8 mouse cellular contexts compared by ENCODE assay signal in the genomic region with DNA sequence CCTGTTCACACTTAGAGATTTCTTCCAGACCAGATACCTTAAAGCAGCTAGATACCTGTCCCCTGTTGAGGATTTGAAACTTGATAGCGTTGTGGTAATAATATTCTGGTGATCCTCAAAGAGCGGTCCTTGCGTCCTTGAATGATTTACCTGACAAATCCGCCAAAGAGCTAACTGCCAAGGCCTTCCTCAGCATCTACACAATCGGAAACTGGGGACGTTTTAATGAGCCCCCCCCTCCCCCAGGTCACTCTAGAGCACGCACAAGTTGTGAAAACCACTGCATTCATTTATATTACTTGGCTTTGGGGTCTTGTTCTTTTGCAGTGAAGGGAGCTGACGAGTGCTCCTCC. TPM values are rescaled to one million over a fixed set of nuclear protein-coding genes. Genes with fewer than 3 reads are reported as not detected.
DNase-seq lines count a peak whose midpoint lies in the region; ATAC-seq and TF ChIP-seq lines count a peak whose summit lies in the region.
"Had no signal": no experiment of that assay in that cellular context is flagged by ENCODE, and none has a peak within 500 bp of the region (broad histone marks: within the 10 kb centered on the region; RNA-seq: fewer than 3 reads in every experiment).

No protein-coding gene starts in this region.

- 62% methylated on average over 8 of the region's 8 CpGs for WGBS in liver, adult 2 months
- 40% methylated on average over 8 of the region's 8 CpGs for WGBS in forebrain, embryonic 15.5 days
- WGBS in liver, embryonic 12.5 days (ENCODE audit: insufficient replicate concordance): 38% methylated on average over 8 of the region's 8 CpGs
- 47% methylated on average over 8 of the region's 8 CpGs for WGBS in stomach, embryonic 16.5 days

- no peak for TF ChIP-seq CTCF in liver, adult 2 months (IDR thresholded peaks at IDR 0.05; ENCODE audit: low read depth, low read length)

- H3K79me2 ChIP-seq in liver, adult 2 months (ENCODE audit: control insufficient read depth, insufficient read depth, low read length): no peaks in the 10 kb centered on the region

- H3K36me3 ChIP-seq in liver, adult 2 months (ENCODE audit: control insufficient read depth, insufficient read depth, low read length): no peaks in the 10 kb centered on the region
- no peaks in the 10 kb centered on the region for H3K36me3 ChIP-seq in forebrain, embryonic 15.5 days
- no peaks in the 10 kb centered on the region for H3K36me3 ChIP-seq in liver, embryonic 12.5 days
- no peaks in the 10 kb centered on the region for H3K36me3 ChIP-seq in stomach, embryonic 16.5 days (ENCODE audit: control insufficient read depth, insufficient read depth, low read length)

- no peaks in the 10 kb centered on the region for H3K9me3 ChIP-seq in forebrain, embryonic 15.5 days
- H3K9me3 ChIP-seq in liver, embryonic 12.5 days (replicated peaks): no peaks in the 10 kb centered on the region
- no peaks in the 10 kb centered on the region for H3K9me3 ChIP-seq in stomach, embryonic 16.5 days (replicated peaks; ENCODE audit: control insufficient read depth, low read length)

- H3K4me2 ChIP-seq in forebrain, embryonic 15.5 days (replicated peaks): peak overlapping the region; percentile 58; the same call in 1 of the 2 replicates
- peak overlapping the region; percentile 98 for H3K4me2 ChIP-seq in liver, embryonic 12.5 days
- peak overlapping the region; percentile 74 for H3K4me2 ChIP-seq in stomach, embryonic 16.5 days (ENCODE audit: low read depth, low read length)

- no peak for TF ChIP-seq POLR2A in liver, adult 2 months (IDR thresholded peaks at IDR 0.05; ENCODE audit: extremely low read depth, insufficient read depth, low read length)

- H3K27me3 ChIP-seq in liver, adult 2 months (ENCODE audit: control insufficient read depth, insufficient read depth, low read length): no peaks in the 10 kb centered on the region
- H3K27me3 ChIP-seq in forebrain, embryonic 15.5 days: no peaks in the 10 kb centered on the region
- H3K27me3 ChIP-seq in liver, embryonic 12.5 days (replicated peaks): no peaks in the 10 kb centered on the region
- H3K27me3 ChIP-seq in stomach, embryonic 16.5 days (ENCODE audit: control insufficient read depth, insufficient read depth, low read length): no peaks in the 10 kb centered on the region

- peaks cover 17% of the 10 kb centered on the region for H3K4me1 ChIP-seq in liver, adult 2 months (ENCODE audit: control insufficient read depth, insufficient read depth, low read length)
- H3K4me1 ChIP-seq in forebrain, embryonic 15.5 days: peaks cover 27% of the 10 kb centered on the region
- H3K4me1 ChIP-seq in liver, embryonic 12.5 days: peaks cover 62% of the 10 kb centered on the region
- peaks cover 18% of the 10 kb centered on the region for H3K4me1 ChIP-seq in stomach, embryonic 16.5 days (ENCODE audit: control insufficient read depth, insufficient read depth, low read length)

- ATAC-seq in forebrain, embryonic 15.5 days (replicated peaks): no peak
- no peak for ATAC-seq in liver, embryonic 12.5 days
- ATAC-seq in stomach, embryonic 16.5 days (ENCODE audit: insufficient read depth, low FRiP score): no peak

- no peak for DNase-seq in liver, adult 2 months (ENCODE audit: extremely low read depth, low read depth, low spot score)
- DNase-seq in liver: no peak
- no peak for DNase-seq in testis, postnatal 10 days (ENCODE audit: low spot score)
- no peak for DNase-seq in layer of hippocampus, postnatal 14 days (ENCODE audit: low spot score in 2 of 2)

- H3K9ac ChIP-seq in liver, adult 2 months (ENCODE audit: low read depth, low read length): no peak overlapping the region
- no peak overlapping the region for H3K9ac ChIP-seq in forebrain, embryonic 15.5 days (replicated peaks)
- no peak overlapping the region for H3K9ac ChIP-seq in liver, embryonic 12.5 days
- 0 out of 2 replicates have a peak overlapping the region, but pooled peaks have one; percentile 14 for H3K9ac ChIP-seq in stomach, embryonic 16.5 days (ENCODE audit: low read length)

- no peak overlapping the region for H3K4me3 ChIP-seq in liver, adult 2 months (ENCODE audit: insufficient read depth, low read depth, low read length)
- H3K4me3 ChIP-seq in forebrain, embryonic 15.5 days: peak overlapping the region; percentile 98
- H3K4me3 ChIP-seq in liver, embryonic 12.5 days: peak overlapping the region; percentile 29; the same call in 1 of the 2 replicates
- H3K4me3 ChIP-seq in stomach, embryonic 16.5 days (replicated peaks; ENCODE audit: low read length): peak overlapping the region; percentile 97; the same call in 1 of the 2 replicates

- peak overlapping the region; percentile 37 for H3K27ac ChIP-seq in liver, adult 2 months (replicated peaks; ENCODE audit: insufficient read depth, low read depth, low read length)
- H3K27ac ChIP-seq in forebrain, embryonic 15.5 days (replicated peaks): peak overlapping the region; percentile 96
- no peak overlapping the region for H3K27ac ChIP-seq in liver, embryonic 12.5 days
- 0 out of 2 replicates have a peak overlapping the region, but pooled peaks have one; percentile 1 for H3K27ac ChIP-seq in stomach, embryonic 16.5 days (ENCODE audit: low read length)

RNA-seq across cellular contexts. Expression of gene Lasp1, which starts 0.7 kb away (rescaled TPM):
- total RNA-seq in liver, adult 2 months (2014; rRNA removed): 23.3 and 33.3 TPM in 2 replicates
- 80.5 and 85.4 TPM in 2 replicates for polyA plus RNA-seq in liver, adult 2 months (2012; rRNA removed)
- polyA plus RNA-seq in forebrain, embryonic 15.5 days (2015; fragmentation: Nextera tagmentation; extraction: Ambion mirVana): 129 and 132 TPM in 2 replicates
- 36.9 and 37.6 TPM in 2 replicates for polyA plus RNA-seq in liver, embryonic 12.5 days (2016; fragmentation: Nextera tagmentation; extraction: Ambion mirVana)
- polyA plus RNA-seq in stomach, embryonic 16.5 days (2015; fragmentation: Nextera tagmentation; extraction: Ambion mirVana): 130 and 143 TPM in 2 replicates
- 100 to 1,000 TPM; 114 to 123 TPM for total RNA-seq in layer of hippocampus, postnatal 14 days (2021)

RNA-seq across cellular contexts. Expression of gene Rpl23, which starts 15.8 kb away (rescaled TPM):
- total RNA-seq in liver, adult 2 months (2014; rRNA removed): 240 and 283 TPM in 2 replicates
- 68.5 and 71.4 TPM in 2 replicates for polyA plus RNA-seq in liver, adult 2 months (2012; rRNA removed)
- 327 and 370 TPM in 2 replicates for polyA plus RNA-seq in forebrain, embryonic 15.5 days (2015; fragmentation: Nextera tagmentation; extraction: Ambion mirVana)
- 462 and 473 TPM in 2 replicates for polyA plus RNA-seq in liver, embryonic 12.5 days (2016; fragmentation: Nextera tagmentation; extraction: Ambion mirVana)
- 439 and 586 TPM in 2 replicates for polyA plus RNA-seq in stomach, embryonic 16.5 days (2015; fragmentation: Nextera tagmentation; extraction: Ambion mirVana)
- 100 to 1,000 TPM; 372 to 419 TPM for total RNA-seq in layer of hippocampus, postnatal 14 days (2021)

RNA-seq across cellular contexts. Expression of gene 1700001P01Rik, which starts 22.3 kb away (rescaled TPM):
- total RNA-seq in liver, adult 2 months (2014; rRNA removed): not detected in 2 replicates
- not detected in 2 replicates for polyA plus RNA-seq in liver, adult 2 months (2012; rRNA removed)
- 0.39 and 0.75 TPM in 2 replicates for polyA plus RNA-seq in forebrain, embryonic 15.5 days (2015; fragmentation: Nextera tagmentation; extraction: Ambion mirVana)
- polyA plus RNA-seq in liver, embryonic 12.5 days (2016; fragmentation: Nextera tagmentation; extraction: Ambion mirVana): not detected in 2 replicates
- polyA plus RNA-seq in stomach, embryonic 16.5 days (2015; fragmentation: Nextera tagmentation; extraction: Ambion mirVana): not detected in 2 replicates
- total RNA-seq in layer of hippocampus, postnatal 14 days (2021): 1 to 10 TPM in 1 of 2 experiments, under 1 TPM in 1; 0.58 to 2.0 TPM
- total RNA-seq: granulocyte monocyte progenitor cell, adult 5-6 weeks had no signal

RNA-seq across cellular contexts. Expression of gene Cwc25, which starts 31.7 kb away (rescaled TPM):
- 5.8 and 6.8 TPM in 2 replicates for total RNA-seq in liver, adult 2 months (2014; rRNA removed)
- 6.2 and 6.3 TPM in 2 replicates for polyA plus RNA-seq in liver, adult 2 months (2012; rRNA removed)
- polyA plus RNA-seq in forebrain, embryonic 15.5 days (2015; fragmentation: Nextera tagmentation; extraction: Ambion mirVana): 18.0 and 18.6 TPM in 2 replicates
- polyA plus RNA-seq in liver, embryonic 12.5 days (2016; fragmentation: Nextera tagmentation; extraction: Ambion mirVana): 10.7 and 10.9 TPM in 2 replicates
- 15.0 and 16.3 TPM in 2 replicates for polyA plus RNA-seq in stomach, embryonic 16.5 days (2015; fragmentation: Nextera tagmentation; extraction: Ambion mirVana)
- total RNA-seq in layer of hippocampus, postnatal 14 days (2021): 10 to 100 TPM; 21.3 to 21.4 TPM

RNA-seq across cellular contexts. Expression of gene B230217C12Rik, which starts 42.5 kb away (rescaled TPM):
- total RNA-seq in liver, adult 2 months (2014; rRNA removed): 0.09 and 0.27 TPM in 2 replicates
- polyA plus RNA-seq in liver, adult 2 months (2012; rRNA removed): 0.14 and 0.29 TPM in 2 replicates
- 17.8 and 21.0 TPM in 2 replicates for polyA plus RNA-seq in forebrain, embryonic 15.5 days (2015; fragmentation: Nextera tagmentation; extraction: Ambion mirVana)
- polyA plus RNA-seq in liver, embryonic 12.5 days (2016; fragmentation: Nextera tagmentation; extraction: Ambion mirVana): 1.1 and 1.3 TPM in 2 replicates
- 3.7 and 3.8 TPM in 2 replicates for polyA plus RNA-seq in stomach, embryonic 16.5 days (2015; fragmentation: Nextera tagmentation; extraction: Ambion mirVana)
- total RNA-seq in layer of hippocampus, postnatal 14 days (2021): 10 to 100 TPM; 44.2 to 49.6 TPM
- total RNA-seq: granulocyte monocyte progenitor cell, adult 5-6 weeks had no signal
